Mouse (Mus musculus) ovary, postnatal 36 days (tissue): ENCODE measurements around the gene Derl2.

Experiments
- DNase-seq: peaks from one replicate; pipeline ENCODE4 v3.0.0; 2022; ENCODE audit warnings: low spot score, mixed read lengths

The Derl2 gene

DNA sequence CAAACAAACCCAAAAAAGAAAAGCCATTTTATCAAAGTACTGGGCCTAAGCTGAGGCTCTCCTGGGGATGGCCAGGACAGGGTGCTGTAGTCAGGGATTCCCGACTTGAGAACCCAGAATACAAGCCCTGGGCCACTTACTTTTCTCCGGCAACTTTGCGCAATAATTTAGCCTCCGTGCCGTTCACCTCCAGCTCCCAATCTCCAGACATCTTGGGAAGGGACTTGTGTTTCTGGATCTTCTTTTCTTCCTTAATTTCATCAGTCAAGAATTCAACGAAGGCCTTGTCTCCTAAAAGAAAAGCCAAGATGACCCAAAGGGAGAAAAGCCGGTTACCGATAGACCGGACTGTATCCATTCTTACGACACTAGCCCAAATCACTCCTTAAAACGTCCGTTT is 37.6 kb downstream of the Derl2 start:
- DNase-seq: no peak

GRCm38 (mm10) chr11:70980751-70981510 is 38.7 kb downstream of the Derl2 start:
- DNase-seq: no peak

- DNase-seq: no peak
Measured at GRCm38 (mm10) chr11:70980232-70980631, 39.4 kb downstream of the Derl2 start.

GRCm38 (mm10) chr11:70977293-70977692 is 42.3 kb downstream of the Derl2 start:
- DNase-seq: no peak

- no peak for DNase-seq
Measured at GRCm38 (mm10) chr11:70975193-70975592, 44.4 kb downstream of the Derl2 start.

- no peak for DNase-seq
Measured at GRCm38 (mm10) chr11:70973947-70974346, 45.7 kb downstream of the Derl2 start.

- no peak for DNase-seq
Measured at GRCm38 (mm10) chr11:70972586-70972985, 47.1 kb downstream of the Derl2 start.

DNA sequence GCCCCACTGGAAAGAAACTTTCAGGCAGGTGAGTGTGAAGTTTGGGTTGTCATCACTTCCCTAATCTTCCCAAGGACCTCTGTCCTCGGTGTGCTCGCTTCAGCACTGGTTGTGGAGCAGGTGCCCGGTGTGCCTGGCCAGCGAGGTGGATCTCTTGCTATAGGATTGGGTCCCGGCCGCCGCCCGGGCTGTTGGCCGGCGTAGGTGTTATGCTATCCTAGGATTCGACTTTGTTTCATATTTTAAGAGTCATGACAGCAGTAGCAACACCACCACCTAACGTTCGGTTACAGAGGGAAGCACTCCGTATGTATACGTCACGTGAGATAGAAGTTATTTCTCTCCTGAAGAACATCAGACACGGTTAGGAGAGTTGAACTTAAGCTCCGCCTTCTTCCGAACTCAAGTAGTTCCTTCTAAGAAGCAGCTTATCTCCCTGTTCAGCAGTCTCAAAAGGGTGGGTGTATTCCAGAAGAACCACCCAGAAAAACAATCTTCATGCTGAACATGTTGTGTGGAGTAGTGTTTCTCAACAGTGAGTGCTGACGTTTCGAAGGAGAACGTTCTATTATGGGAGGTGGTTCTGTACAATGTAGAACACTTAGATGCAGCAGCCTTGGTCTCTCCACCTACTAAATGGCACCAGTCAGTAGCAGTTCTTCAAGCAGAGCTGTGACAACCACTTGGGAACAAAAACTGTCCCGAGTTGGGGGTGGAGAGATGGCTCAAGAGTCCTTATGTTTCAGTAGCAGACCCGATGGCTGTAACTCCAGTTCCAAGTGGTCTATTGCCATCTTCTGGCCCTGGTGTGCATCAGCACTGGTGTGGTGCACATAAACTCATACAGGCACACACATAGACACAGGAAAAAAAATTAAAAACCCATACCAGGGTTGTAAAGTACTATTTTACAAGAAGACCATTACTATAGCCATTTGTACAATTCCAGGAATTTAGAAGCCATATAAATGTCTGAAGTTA is 48.8 kb downstream of the Derl2 start:
- no peak for DNase-seq

GRCm38 (mm10) chr11:70969821-70970559 is 49.7 kb downstream of the Derl2 start, which contains the start of the genes Nup88 and Rpain:
Gene Nup88 (minus strand): TSS chr11:70969973.
Gene Rpain (plus strand): TSS chr11:70970213.
- peak; percentile 88 for DNase-seq

- no peak for DNase-seq
Measured at GRCm38 (mm10) chr11:70969271-70969794, 50.3 kb downstream of the Derl2 start.

GRCm38 (mm10) chr11:70964222-70964907 is 55.3 kb downstream of the Derl2 start:
- DNase-seq: no peak

GRCm38 (mm10) chr11:70960786-70961554 is 58.7 kb downstream of the Derl2 start:
- DNase-seq: no peak
